Mouse (Mus musculus): ENCODE measurements around the gene Ccdc170.

- TF ChIP-seq CTCF (IDR thresholded peaks at IDR 0.05; ENCODE audit: extremely low read depth, insufficient read depth, low read length) (no peak), POLR2A (IDR thresholded peaks at IDR 0.05; ENCODE audit: extremely low read depth, insufficient read depth, low read length) (no peak)
Observed at GRCm38 (mm10) chr10:4460201-4460600, 22.1 kb upstream of the Ccdc170 start.
